Mouse (Mus musculus): ENCODE data around the gene Saal1.

DNA sequence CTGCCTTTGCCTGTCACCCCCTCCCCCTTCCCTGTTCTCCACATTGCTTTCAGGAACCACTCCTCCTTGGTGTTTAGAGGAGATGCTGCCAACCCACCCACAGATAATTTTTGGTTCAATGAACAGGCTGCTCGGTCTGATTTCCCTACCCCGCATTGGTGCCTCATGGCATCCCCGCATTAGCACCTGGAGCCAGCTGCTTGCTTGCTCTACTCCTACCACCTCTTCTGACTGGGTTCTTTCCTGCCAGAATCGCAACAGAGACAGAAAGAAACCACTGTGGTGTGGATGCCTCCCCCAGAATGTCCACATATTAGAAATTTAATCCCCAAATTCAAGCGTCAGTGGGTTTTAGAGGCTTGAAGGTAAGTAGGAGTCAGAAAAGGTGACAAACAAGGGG lies 13.9 kb upstream of the Saal1 start:
- TF ChIP-seq CTCF (IDR thresholded peaks at IDR 0.05; ENCODE audit: low read depth, low read length): no peak
- no peak for TF ChIP-seq POLR2A (IDR thresholded peaks at IDR 0.05; ENCODE audit: extremely low read depth, insufficient read depth, low read length)
